Mouse (Mus musculus) left cerebral cortex, postnatal 4 days (tissue): ENCODE measurements around the gene Flot2. TPM values are rescaled to one million over a fixed set of nuclear protein-coding genes. Genes with fewer than 3 reads are reported as not detected.

Experiments
- DNase-seq: peaks from one replicate; pipeline ENCODE4 v3.0.0-alpha.2; 2022
- intact Hi-C: fragments of 180-260 bp; cut with DNase I; formaldehyde crosslinking; loops from one replicate; pipeline ENCODE4 v1.15.1; 2025
- total RNA-seq, 2 experiments: library from RNA; stranded (reverse); gene quantifications; 2 replicates each; pipeline ENCODE4 v1.2.3; 2021

Flot2 gene
- total RNA-seq, 2 experiments from 2014 or later, result 108 to 109 TPM

- peak; percentile 91 for DNase-seq
- intact Hi-C loops, result no loop called here
Observed at GRCm38 (mm10) chr11:78059833-78060757, 22.4 kb downstream of the Flot2 start.

DNA sequence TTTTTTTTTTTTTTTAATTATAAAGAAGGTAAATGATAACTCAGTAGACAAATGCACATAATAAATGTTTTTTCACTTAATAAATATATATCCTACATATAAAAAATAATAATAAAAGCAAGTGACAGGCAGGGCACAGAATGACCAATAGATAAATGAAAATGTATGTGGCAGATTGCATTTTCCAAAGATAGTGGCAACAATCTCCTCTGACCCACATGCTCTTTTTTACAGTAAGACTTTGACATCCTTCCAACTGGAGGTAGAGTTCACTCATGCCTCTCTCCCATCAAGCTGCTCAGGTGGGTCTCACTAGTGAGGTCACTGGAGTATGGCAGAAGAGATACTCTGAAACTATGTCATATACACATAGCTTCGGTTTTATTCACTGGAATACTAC, 24.8 kb downstream of the Flot2 start:
- intact Hi-C loops, result no loop called here
- DNase-seq, result no peak

DNA sequence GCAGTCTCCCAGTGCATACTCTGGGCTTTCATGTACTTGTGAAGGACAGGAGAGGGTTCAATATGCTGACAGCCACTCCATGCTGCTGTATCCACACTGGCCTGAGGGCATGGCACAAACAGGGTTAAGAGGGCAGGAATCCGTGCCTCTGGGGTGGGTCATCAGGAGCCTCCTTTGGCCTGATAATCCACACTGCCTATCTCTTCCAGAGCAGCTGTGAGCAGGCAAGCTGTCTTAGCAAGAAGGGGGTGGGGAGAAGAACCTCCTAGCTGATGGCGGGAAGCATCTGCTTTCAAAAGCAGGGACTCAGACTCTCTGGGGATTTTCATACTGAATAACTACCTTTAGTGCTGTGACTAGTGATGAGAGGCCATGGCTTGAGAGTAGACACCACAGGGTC, 28.2 kb downstream of the Flot2 start:
- intact Hi-C loops, result no loop called here
- DNase-seq, result no peak

DNA sequence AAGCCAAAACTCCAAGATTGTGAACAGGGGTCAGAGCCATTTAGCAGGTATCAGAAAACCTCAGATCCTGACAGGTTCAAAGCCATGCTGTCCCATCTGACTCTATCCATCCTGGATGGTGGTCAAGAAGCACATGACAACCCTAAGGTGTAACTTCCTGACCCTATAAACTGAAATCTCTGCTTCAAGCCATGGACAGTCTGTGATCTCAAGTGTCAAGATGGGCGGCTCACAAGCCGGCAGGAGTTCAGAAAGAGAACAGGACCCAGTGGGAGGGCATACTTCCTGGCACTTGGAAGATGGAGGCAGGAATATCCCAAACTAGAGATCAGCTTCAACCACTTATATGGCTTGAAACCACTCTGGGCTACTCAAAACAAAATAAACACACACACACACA, 28.9 kb downstream of the Flot2 start:
- intact Hi-C loops, result no loop called here
- no peak for DNase-seq

DNA sequence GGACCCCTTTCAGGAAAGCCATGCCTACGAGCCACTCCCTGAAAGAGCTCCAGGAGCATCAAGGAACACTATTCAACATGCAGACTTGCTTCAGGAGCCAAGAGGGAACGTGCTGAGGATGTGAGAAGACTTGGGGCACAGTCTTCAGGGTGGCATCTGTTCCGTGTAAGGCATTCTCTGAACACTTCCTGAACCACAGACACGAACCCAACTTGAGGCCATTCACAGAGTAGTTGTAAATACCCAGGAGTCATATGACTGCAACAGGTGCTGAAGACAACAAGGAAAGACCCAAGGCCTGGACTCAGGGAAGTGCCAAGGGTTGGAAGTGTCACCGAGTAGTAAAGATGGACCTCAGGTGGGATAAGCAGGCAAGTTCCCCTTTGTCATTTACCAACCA, 29.8 kb downstream of the Flot2 start:
- intact Hi-C loops, result no loop called here
- no peak for DNase-seq

GRCm38 (mm10) chr11:78069130-78069529, 31.4 kb downstream of the Flot2 start:
- intact Hi-C loops, result no loop called here
- DNase-seq, result no peak

DNA sequence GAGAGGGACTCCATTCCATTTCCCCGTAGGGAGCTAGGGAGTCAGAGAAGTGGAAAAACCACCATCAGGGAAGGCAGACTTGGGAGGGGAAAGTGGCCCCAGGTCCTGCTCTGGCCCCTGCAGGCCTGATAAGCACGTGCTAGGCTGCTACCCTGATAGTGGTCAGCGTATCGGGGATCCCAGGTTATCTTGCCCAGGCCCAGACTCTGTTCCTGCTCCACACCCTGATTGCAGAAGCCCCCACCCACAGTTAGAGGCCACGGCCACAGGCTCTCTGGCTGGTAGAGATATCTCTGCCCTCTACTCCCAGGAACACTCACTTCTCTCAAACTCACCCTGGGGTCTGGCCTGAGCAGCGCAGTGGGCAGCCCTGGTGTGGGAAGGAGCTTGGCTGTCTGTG, 31.9 kb downstream of the Flot2 start:
- intact Hi-C loops, result no loop called here
- no peak for DNase-seq

DNA sequence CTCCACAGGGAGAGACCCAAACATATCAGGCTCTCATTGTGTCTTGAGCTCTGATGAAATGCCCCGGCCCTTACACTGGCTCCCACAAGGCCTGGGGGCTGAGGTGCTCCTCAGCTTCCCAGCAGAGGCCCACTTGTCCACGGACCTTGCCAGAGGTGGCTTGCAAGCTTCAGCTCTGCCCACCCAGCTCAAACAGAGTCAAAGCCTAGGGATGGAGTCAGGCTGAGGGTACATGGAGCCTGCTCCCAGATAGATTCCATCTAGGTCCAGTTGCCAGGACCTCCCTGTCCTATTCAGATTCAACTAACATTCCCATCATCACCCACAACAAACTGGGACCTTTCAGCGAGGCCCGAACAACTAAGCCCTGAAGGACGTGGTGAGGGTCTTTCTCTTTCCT, 34.2 kb downstream of the Flot2 start:
- intact Hi-C loops, result no loop called here

GRCm38 (mm10) chr11:78072425-78073130, 34.8 kb downstream of the Flot2 start:
- DNase-seq, result no peak
- intact Hi-C loops, result no loop called here

More for the DNA sequence above, 34.2 kb downstream of the Flot2 start:
- DNase-seq, result no peak

GRCm38 (mm10) chr11:78073577-78074276, 36.0 kb downstream of the Flot2 start:
- no peak for DNase-seq
- intact Hi-C loops, result no loop called here

- intact Hi-C loops, result no loop called here
- no peak for DNase-seq
Observed at GRCm38 (mm10) chr11:78074277-78074652, 36.5 kb downstream of the Flot2 start.

- intact Hi-C loops, result no loop called here
- DNase-seq, result no peak
Observed at GRCm38 (mm10) chr11:78074666-78075065, 36.9 kb downstream of the Flot2 start.

GRCm38 (mm10) chr11:78079961-78080921, 42.5 kb downstream of the Flot2 start, which contains the start of gene Eral1:
Gene Eral1 (minus strand): TSS chr11:78080383.
- peak; percentile 85 for DNase-seq
- intact Hi-C loops, result no loop called here

DNA sequence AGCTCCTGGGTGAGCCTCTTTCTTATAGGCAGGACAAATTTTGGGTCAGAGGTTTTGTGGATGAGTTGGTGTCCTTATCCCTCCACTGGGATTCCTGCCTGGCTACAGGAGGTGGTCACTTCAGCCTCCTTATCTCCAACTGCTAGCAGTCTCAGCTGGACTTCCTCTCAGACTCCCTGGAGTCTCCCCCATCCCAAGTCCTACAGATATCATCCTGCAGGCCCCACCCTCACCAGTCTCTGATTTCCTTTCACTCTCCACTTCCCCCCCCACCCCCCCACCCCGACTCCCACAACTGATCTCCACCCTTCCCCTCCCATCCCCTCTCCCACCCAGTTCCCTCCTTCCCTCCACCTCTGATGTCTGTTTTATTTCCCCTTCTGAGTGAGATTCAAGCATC, 45.9 kb downstream of the Flot2 start:
- intact Hi-C loops, result no loop called here
- no peak for DNase-seq

GRCm38 (mm10) chr11:78086925-78087479, 49.3 kb downstream of the Flot2 start:
- intact Hi-C loops, result no loop called here
- no peak for DNase-seq

DNA sequence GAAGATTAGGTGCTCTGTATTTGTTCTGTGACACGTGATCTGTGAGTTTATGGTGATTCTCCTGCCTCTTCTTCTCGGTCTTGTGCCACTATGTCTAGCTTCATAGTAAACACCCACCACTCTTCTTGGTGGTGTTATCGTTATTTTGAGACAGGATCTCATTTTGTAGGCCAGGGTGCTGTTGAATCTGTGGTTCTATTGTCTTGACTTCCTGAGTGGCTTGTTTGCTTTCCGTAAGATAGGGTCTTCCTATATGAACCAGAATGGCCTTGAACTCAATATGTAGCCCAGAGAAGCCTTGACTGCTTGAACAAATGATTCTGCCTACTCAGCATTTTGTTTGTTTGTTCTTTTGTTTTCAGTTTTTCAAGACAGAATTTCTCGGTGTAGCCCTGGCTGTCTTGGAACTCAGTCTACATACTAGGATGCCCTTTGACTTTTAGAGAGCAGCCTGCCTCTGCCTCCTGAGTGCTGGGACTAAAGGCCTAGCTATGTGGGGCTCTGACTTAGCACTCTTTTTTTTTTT, 50.1 kb downstream of the Flot2 start:
- no peak for DNase-seq
- intact Hi-C loops, result no loop called here

- intact Hi-C loops, result no loop called here
- no peak for DNase-seq
Observed at GRCm38 (mm10) chr11:78094137-78094503, 56.4 kb downstream of the Flot2 start.

DNA sequence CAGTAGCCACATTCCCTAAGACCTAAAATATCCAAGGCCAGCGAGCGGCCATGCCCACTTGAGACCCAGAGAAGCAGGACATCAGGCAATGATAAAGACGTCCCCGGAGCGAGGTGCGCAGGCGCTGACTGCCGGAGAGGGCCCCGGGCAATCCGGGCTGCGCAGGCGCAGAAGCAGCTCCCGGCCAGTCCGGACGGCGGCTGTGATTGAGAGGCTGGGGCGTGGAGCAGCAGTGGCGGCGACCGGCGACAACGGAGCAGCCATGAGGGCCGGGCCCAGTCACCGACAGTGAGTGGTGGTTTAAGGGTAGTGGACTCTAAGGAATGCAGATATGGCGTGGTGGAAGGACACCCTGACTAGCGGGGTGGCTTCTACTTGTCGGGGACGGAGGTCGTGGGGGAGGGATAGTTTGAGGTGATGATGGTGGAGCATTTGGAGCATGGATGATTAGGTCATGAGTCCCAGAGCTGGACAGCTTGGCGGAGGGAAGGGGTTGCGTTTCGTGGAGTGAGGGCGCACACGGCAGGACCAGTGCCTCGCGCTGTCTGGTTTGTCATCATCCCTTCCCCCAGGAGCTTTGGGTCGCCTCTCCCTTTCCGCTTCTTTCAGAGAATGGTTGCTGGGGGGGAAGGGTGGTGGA, 56.9 kb downstream of the Flot2 start, which contains the start of gene Fam222b:
Gene Fam222b (plus strand): TSS at position 157 of the 640 bp plus-strand sequence.
- intact Hi-C loops, result no loop called here
- DNase-seq, result peak; percentile 96

- no peak for DNase-seq
- intact Hi-C loops, result no loop called here
Observed at GRCm38 (mm10) chr11:78095144-78095516, 57.4 kb downstream of the Flot2 start.
